Mouse (Mus musculus): ENCODE data around the gene Nr1h4.

DNA sequence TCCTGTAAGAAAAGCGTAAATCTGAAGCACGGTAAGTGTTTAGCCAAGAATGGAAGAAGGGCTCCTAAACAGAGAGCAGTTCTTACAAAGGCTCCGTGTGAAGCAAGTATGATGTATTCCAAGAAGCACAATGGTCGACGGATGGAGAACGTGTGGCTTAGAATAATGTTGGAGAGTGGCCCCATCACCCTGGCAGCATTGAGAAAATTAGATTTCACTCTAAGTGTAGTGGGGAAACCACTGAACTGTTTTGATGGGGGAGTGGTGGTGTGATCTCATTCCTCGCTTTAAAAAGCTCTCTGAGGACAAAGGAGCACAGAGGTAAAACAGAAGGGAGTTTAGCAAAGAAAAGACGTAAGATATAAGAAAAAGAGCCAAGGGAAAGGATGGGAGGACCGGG, 95.9 kb downstream of the Nr1h4 start:
- TF ChIP-seq POLR2A (IDR thresholded peaks at IDR 0.05; ENCODE audit: borderline replicate concordance, extremely low read depth, insufficient read depth, insufficient read length, poor library complexity, severe bottlenecking), result no peak
- TF ChIP-seq CTCF (IDR thresholded peaks at IDR 0.05; ENCODE audit: borderline replicate concordance, extremely low read depth, insufficient read depth, insufficient read length), result no peak
